Mouse (Mus musculus): ENCODE results near the gene Reln. TPM values are rescaled to one million over a fixed set of nuclear protein-coding genes. Genes with fewer than 3 reads are reported as not detected.

Reln gene
- polyA plus RNA-seq, 1 experiment: 1.7 TPM

DNA sequence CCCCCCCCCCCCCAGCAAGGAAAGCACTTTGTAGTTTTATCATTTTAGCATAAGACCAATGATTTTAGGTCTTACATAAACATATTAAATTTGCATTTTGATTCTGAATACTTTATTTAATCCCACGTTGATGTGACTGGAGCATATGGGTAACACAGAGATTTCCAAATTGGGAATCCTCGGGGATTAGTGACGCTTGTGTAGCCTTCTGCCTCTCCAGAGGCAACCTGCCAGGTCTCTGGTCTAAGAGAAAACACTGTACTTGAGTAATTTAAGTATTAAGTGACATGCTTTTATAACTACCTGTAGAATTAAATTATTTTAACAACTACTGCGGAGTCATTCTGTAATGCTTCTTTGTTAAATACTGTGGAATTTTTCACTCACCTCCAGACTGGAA, 59.1 kb downstream of the Reln start:
- Histone ChIP-seq H3K4me1 (ENCODE audit: control insufficient read depth, insufficient read depth, low read length) (no peaks in the 10 kb centered on the region), H3K4me3 (ENCODE audit: insufficient read depth, low read length) (no peak overlapping the region), H3K27ac (ENCODE audit: insufficient read depth, low read length) (no peak overlapping the region)
- no peak for TF ChIP-seq POLR2A (IDR thresholded peaks at IDR 0.05; ENCODE audit: low read depth, low read length)
- no peak for TF ChIP-seq CTCF (IDR thresholded peaks at IDR 0.05; ENCODE audit: borderline replicate concordance, insufficient read depth, low read length)

- H3K4me1 ChIP-seq (ENCODE audit: control insufficient read depth, insufficient read depth, low read length): no peaks in the 10 kb centered on the region
- TF ChIP-seq POLR2A (IDR thresholded peaks at IDR 0.05; ENCODE audit: low read depth, low read length) (no peak), CTCF (IDR thresholded peaks at IDR 0.05; ENCODE audit: borderline replicate concordance, insufficient read depth, low read length) (no peak)
- no peak overlapping the region for H3K4me3 ChIP-seq (ENCODE audit: insufficient read depth, low read length)
Observed at GRCm38 (mm10) chr5:22282141-22282665, 62.3 kb downstream of the Reln start.

DNA sequence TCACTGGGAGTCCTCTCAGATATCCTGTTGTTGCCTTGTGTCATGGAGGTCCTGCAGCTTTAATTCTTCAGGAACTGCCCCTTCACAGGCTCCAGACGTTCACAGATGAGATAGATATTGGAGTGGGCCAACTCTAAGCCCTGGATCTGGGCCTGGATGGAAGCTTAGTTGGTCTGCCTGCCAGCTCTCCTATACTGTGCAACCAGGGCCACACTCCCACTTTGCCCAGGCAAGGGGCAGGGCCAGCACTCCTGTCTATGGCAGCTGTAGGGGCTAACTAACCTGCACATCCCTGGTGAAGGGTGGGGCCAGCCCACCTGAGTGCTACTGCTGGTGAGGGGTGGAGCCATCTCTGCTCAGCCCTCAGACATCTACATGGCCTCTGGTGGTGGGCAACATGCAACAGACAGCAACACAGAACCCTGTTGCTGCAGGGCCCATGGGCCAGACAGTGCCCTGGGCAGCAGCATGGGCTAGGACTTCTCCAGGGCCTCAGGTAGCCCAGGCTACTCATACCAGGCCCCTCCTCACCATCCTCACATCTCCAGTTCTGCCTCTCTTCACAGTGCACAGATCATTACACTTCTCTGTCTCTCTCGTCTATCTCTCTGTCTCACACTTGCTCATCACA, 63.9 kb downstream of the Reln start:
- Histone ChIP-seq H3K27ac (ENCODE audit: insufficient read depth, low read length) (no peak overlapping the region), H3K4me3 (ENCODE audit: insufficient read depth, low read length) (no peak overlapping the region), H3K4me1 (ENCODE audit: control insufficient read depth, insufficient read depth, low read length) (no peaks in the 10 kb centered on the region)
- TF ChIP-seq CTCF (IDR thresholded peaks at IDR 0.05; ENCODE audit: borderline replicate concordance, insufficient read depth, low read length) (no peak), POLR2A (IDR thresholded peaks at IDR 0.05; ENCODE audit: low read depth, low read length) (no peak)

More at GRCm38 (mm10) chr5:22282141-22282665, 62.3 kb downstream of the Reln start:
- H3K27ac ChIP-seq (ENCODE audit: insufficient read depth, low read length): no peak overlapping the region

GRCm38 (mm10) chr5:22279201-22279600, 65.3 kb downstream of the Reln start:
- H3K27ac ChIP-seq (ENCODE audit: insufficient read depth, low read length): no peak overlapping the region
- H3K4me3 ChIP-seq (ENCODE audit: insufficient read depth, low read length): no peak overlapping the region
- TF ChIP-seq POLR2A (IDR thresholded peaks at IDR 0.05; ENCODE audit: low read depth, low read length) (no peak), CTCF (IDR thresholded peaks at IDR 0.05; ENCODE audit: borderline replicate concordance, insufficient read depth, low read length) (no peak)
- H3K4me1 ChIP-seq (ENCODE audit: control insufficient read depth, insufficient read depth, low read length): no peaks in the 10 kb centered on the region

DNA sequence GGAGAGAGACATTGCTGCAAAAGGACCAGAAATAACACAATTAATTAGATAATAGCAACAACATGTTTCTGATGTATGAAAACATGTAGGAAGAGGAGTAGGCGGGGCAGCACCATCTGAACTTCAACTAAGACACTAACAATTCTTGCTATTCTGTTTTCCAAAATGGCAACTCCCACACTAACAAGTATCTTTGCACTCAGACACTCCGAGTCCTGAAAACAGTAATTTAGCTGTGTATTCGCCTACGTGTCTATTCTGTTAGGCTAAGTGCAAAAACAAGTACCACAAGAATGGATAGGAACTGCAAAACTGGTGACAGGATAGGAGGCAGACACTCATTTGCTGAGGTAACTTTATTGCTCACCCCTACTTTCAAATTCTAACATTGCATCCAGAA, 70.4 kb downstream of the Reln start:
- no peak for TF ChIP-seq POLR2A (IDR thresholded peaks at IDR 0.05; ENCODE audit: low read depth, low read length)
- TF ChIP-seq CTCF (IDR thresholded peaks at IDR 0.05; ENCODE audit: borderline replicate concordance, insufficient read depth, low read length): no peak
- no peak overlapping the region for H3K27ac ChIP-seq (ENCODE audit: insufficient read depth, low read length)

GRCm38 (mm10) chr5:22266489-22267301, 77.8 kb downstream of the Reln start:
- H3K4me1 ChIP-seq (ENCODE audit: control insufficient read depth, insufficient read depth, low read length): no peaks in the 10 kb centered on the region
- H3K27ac ChIP-seq (ENCODE audit: insufficient read depth, low read length): no peak overlapping the region
- H3K4me3 ChIP-seq (ENCODE audit: insufficient read depth, low read length): no peak overlapping the region
- no peak for TF ChIP-seq POLR2A (IDR thresholded peaks at IDR 0.05; ENCODE audit: low read depth, low read length)
- TF ChIP-seq CTCF (IDR thresholded peaks at IDR 0.05; ENCODE audit: borderline replicate concordance, insufficient read depth, low read length): no peak

More for the DNA sequence above, 70.4 kb downstream of the Reln start:
- Histone ChIP-seq H3K4me3 (ENCODE audit: insufficient read depth, low read length) (no peak overlapping the region), H3K4me1 (ENCODE audit: control insufficient read depth, insufficient read depth, low read length) (peaks cover 2% of the 10 kb centered on the region; the same call in 1 of the 2 replicates)

- TF ChIP-seq CTCF (IDR thresholded peaks at IDR 0.05; ENCODE audit: borderline replicate concordance, insufficient read depth, low read length): no peak
Observed at GRCm38 (mm10) chr5:22262351-22262765, 82.1 kb downstream of the Reln start.

DNA sequence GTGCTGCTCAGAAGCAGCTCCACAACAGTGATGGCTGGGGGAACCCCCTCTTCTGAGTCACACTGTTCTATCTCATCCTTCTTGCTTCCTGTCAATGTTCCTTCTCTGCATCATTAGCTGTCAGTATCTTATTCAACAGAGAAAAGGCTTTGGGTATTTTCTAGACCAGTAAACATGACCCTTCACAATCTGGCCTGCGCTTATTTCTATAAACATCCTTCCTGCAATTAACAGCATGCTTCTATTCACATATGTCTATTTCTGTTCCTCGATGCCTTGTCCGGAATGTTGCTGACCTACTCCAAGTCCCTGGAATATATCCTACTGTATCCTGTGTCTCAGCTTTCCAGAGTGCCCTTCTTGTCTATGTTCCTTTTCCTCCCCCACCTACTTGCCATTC, 89.2 kb downstream of the Reln start:
- Histone ChIP-seq H3K27ac (ENCODE audit: insufficient read depth, low read length) (no peak overlapping the region), H3K4me3 (ENCODE audit: insufficient read depth, low read length) (no peak overlapping the region), H3K4me1 (ENCODE audit: control insufficient read depth, insufficient read depth, low read length) (no peaks in the 10 kb centered on the region)
- TF ChIP-seq POLR2A (IDR thresholded peaks at IDR 0.05; ENCODE audit: low read depth, low read length) (no peak), CTCF (IDR thresholded peaks at IDR 0.05; ENCODE audit: borderline replicate concordance, insufficient read depth, low read length) (no peak)

More at GRCm38 (mm10) chr5:22262351-22262765, 82.1 kb downstream of the Reln start:
- H3K4me1 ChIP-seq (ENCODE audit: control insufficient read depth, insufficient read depth, low read length): no peaks in the 10 kb centered on the region
- no peak overlapping the region for H3K27ac ChIP-seq (ENCODE audit: insufficient read depth, low read length)
- H3K4me3 ChIP-seq (ENCODE audit: insufficient read depth, low read length): no peak overlapping the region

GRCm38 (mm10) chr5:22253910-22254309, 90.6 kb downstream of the Reln start:
- no peaks in the 10 kb centered on the region for H3K4me1 ChIP-seq (ENCODE audit: control insufficient read depth, insufficient read depth, low read length)
- H3K4me3 ChIP-seq (ENCODE audit: insufficient read depth, low read length): no peak overlapping the region
- TF ChIP-seq POLR2A (IDR thresholded peaks at IDR 0.05; ENCODE audit: low read depth, low read length) (no peak), CTCF (IDR thresholded peaks at IDR 0.05; ENCODE audit: borderline replicate concordance, insufficient read depth, low read length) (no peak)
- H3K27ac ChIP-seq (ENCODE audit: insufficient read depth, low read length): no peak overlapping the region

GRCm38 (mm10) chr5:22253318-22253717, 91.2 kb downstream of the Reln start:
- H3K4me1 ChIP-seq (ENCODE audit: control insufficient read depth, insufficient read depth, low read length): no peaks in the 10 kb centered on the region

More at GRCm38 (mm10) chr5:22253318-22253717, 91.2 kb downstream of the Reln start:
- Histone ChIP-seq H3K4me3 (ENCODE audit: insufficient read depth, low read length) (no peak overlapping the region), H3K27ac (ENCODE audit: insufficient read depth, low read length) (no peak overlapping the region)
- TF ChIP-seq CTCF (IDR thresholded peaks at IDR 0.05; ENCODE audit: borderline replicate concordance, insufficient read depth, low read length): no peak
- no peak for TF ChIP-seq POLR2A (IDR thresholded peaks at IDR 0.05; ENCODE audit: low read depth, low read length)
